Mouse (Mus musculus) cortical plate, adult 2 months (tissue): ENCODE data around the gene Clec11a.

ENCODE experiments used
- CTCF ChIP-seq: fragments of 200-500 bp; IDR thresholded peaks from 2 replicates; pipeline ENCODE4 v1.5.1; 2011; ENCODE audit warnings: mild to moderate bottlenecking, control low read depth, low read length; ENCODE audit not compliant: insufficient read depth; ENCODE audit errors: extremely low read depth
- POLR2A ChIP-seq: fragments of 200-500 bp; IDR thresholded peaks from 2 replicates; pipeline ENCODE4 v1.6.1; 2011; ENCODE audit warnings: mild to moderate bottlenecking, low read length, control low read depth; ENCODE audit not compliant: insufficient read depth; ENCODE audit errors: extremely low read depth

GRCm38 (mm10) chr7:44274096-44274495 lies 32.6 kb downstream of the Clec11a start:
- no peak for TF ChIP-seq CTCF
- TF ChIP-seq POLR2A = no peak
